11 mouse cellular contexts compared by ENCODE assay signal in genomic region chr9:58441351-58442104, GRCm38 (mm10). TPM values are rescaled to one million over a fixed set of nuclear protein-coding genes. Genes with fewer than 3 reads are reported as not detected.
DNase-seq lines count a peak whose midpoint lies in the region; ATAC-seq and TF ChIP-seq lines count a peak whose summit lies in the region.
"Had no signal": no experiment of that assay in that cellular context is flagged by ENCODE, and none has a peak within 500 bp of the region (broad histone marks: within the 10 kb centered on the region; RNA-seq: fewer than 3 reads in every experiment).

No protein-coding gene starts in this region.

- 0 out of 2 replicates have a peak overlapping the region, but pooled peaks have one; percentile 1 for H3K27ac ChIP-seq in heart, embryonic 12.5 days (ENCODE audit: poor library complexity, severe bottlenecking)
- no peak overlapping the region for H3K27ac ChIP-seq in heart, adult 2 months
- peak overlapping the region; percentile 34; the same call in 1 of the 2 replicates for H3K27ac ChIP-seq in neural tube, embryonic 15.5 days (replicated peaks)
- H3K27ac ChIP-seq in midbrain, postnatal 0 days (ENCODE audit: low read depth, low read length): 0 out of 2 replicates have a peak overlapping the region, but pooled peaks have one; percentile 14
- H3K27ac ChIP-seq: liver, embryonic 14.5 days had no signal

- H3K9ac ChIP-seq in heart, embryonic 12.5 days: no peak overlapping the region
- no peak overlapping the region for H3K9ac ChIP-seq in heart, adult 2 months (ENCODE audit: low read depth, low read length)
- no peak overlapping the region for H3K9ac ChIP-seq in neural tube, embryonic 15.5 days (replicated peaks)
- H3K9ac ChIP-seq in midbrain, postnatal 0 days (replicated peaks; ENCODE audit: low read length, poor library complexity, severe bottlenecking): no peak overlapping the region
- H3K9ac ChIP-seq: liver, embryonic 14.5 days had no signal

- no peaks in the 10 kb centered on the region for H3K36me3 ChIP-seq in heart, embryonic 12.5 days
- no peaks in the 10 kb centered on the region for H3K36me3 ChIP-seq in heart, adult 2 months (ENCODE audit: control insufficient read depth, insufficient read depth, low read length)
- H3K36me3 ChIP-seq in neural tube, embryonic 15.5 days: no peaks in the 10 kb centered on the region
- H3K36me3 ChIP-seq in midbrain, postnatal 0 days (ENCODE audit: insufficient read depth, low read length): no peaks in the 10 kb centered on the region

- 66% methylated on average over 6 of the region's 6 CpGs for WGBS in heart, embryonic 12.5 days
- WGBS in heart, adult 2 months: 44% methylated on average over 6 of the region's 6 CpGs
- WGBS in neural tube, embryonic 15.5 days: 72% methylated on average over 6 of the region's 6 CpGs
- WGBS in midbrain, postnatal 0 days: 74% methylated on average over 6 of the region's 6 CpGs

- no peak for DNase-seq in heart, adult 2 months
- no peak for DNase-seq in neural tube, embryonic 10.5 days (ENCODE audit: extremely low spot score, low spot score)
- DNase-seq in cerebellum, adult 11-12 months: peak; percentile 64
- DNase-seq in midbrain, postnatal 0 days (ENCODE audit: low spot score): no peak
- no peak for DNase-seq in embryo, embryonic 9.5 days (ENCODE audit: extremely low spot score)
- no peak for DNase-seq in lung, postnatal 25 days (ENCODE audit: low spot score)
- DNase-seq: thymus, postnatal 36 days had no signal

- TF ChIP-seq POLR2A in heart, adult 2 months (IDR thresholded peaks at IDR 0.05; ENCODE audit: insufficient read depth, low read depth, low read length): no peak

- ATAC-seq in heart, embryonic 12.5 days (ENCODE audit: insufficient number of reproducible peaks, low FRiP score): no peak
- ATAC-seq in neural tube, embryonic 15.5 days (ENCODE audit: low FRiP score): no peak
- ATAC-seq in midbrain, postnatal 0 days (ENCODE audit: low FRiP score): no peak

- H3K4me1 ChIP-seq in heart, embryonic 12.5 days (replicated peaks): peaks cover 11% of the 10 kb centered on the region; the same call in 1 of the 2 replicates
- H3K4me1 ChIP-seq in heart, adult 2 months (ENCODE audit: control insufficient read depth, insufficient read depth, low read length): peaks cover 3% of the 10 kb centered on the region
- H3K4me1 ChIP-seq in neural tube, embryonic 15.5 days: peaks cover 57% of the 10 kb centered on the region
- H3K4me1 ChIP-seq in midbrain, postnatal 0 days (ENCODE audit: insufficient read depth, low read length): peaks cover 18% of the 10 kb centered on the region; the same call in 1 of the 2 replicates

- intact Hi-C loops in heart, adult 2 months (cut with DNase I): no loop called here

- TF ChIP-seq EP300 in heart, adult 2 months (IDR thresholded peaks at IDR 0.05; ENCODE audit: insufficient read depth, low read depth, low read length): no peak

- no peak for TF ChIP-seq CTCF in heart, adult 2 months (IDR thresholded peaks at IDR 0.05)
- no peak for TF ChIP-seq CTCF in midbrain, postnatal 0 days (IDR thresholded peaks at IDR 0.05)

- no peaks in the 10 kb centered on the region for H3K79me2 ChIP-seq in heart, adult 2 months (replicated peaks; ENCODE audit: control insufficient read depth, insufficient read depth, low read length)

- H3K9me3 ChIP-seq in heart, embryonic 12.5 days (replicated peaks): no peaks in the 10 kb centered on the region
- no peaks in the 10 kb centered on the region for H3K9me3 ChIP-seq in neural tube, embryonic 15.5 days (replicated peaks)
- no peaks in the 10 kb centered on the region for H3K9me3 ChIP-seq in midbrain, postnatal 0 days (ENCODE audit: low read length)

- H3K4me2 ChIP-seq in heart, embryonic 12.5 days: no peak overlapping the region
- H3K4me2 ChIP-seq in neural tube, embryonic 15.5 days: no peak overlapping the region
- no peak overlapping the region for H3K4me2 ChIP-seq in midbrain, postnatal 0 days (ENCODE audit: low read depth, low read length, poor library complexity, severe bottlenecking)

- H3K27me3 ChIP-seq in heart, embryonic 12.5 days (replicated peaks): no peaks in the 10 kb centered on the region
- H3K27me3 ChIP-seq in heart, adult 2 months (ENCODE audit: control insufficient read depth, insufficient read depth, low read length): no peaks in the 10 kb centered on the region
- no peaks in the 10 kb centered on the region for H3K27me3 ChIP-seq in neural tube, embryonic 15.5 days (replicated peaks)
- no peaks in the 10 kb centered on the region for H3K27me3 ChIP-seq in midbrain, postnatal 0 days (ENCODE audit: insufficient read depth, low read length)

- no peak overlapping the region for H3K4me3 ChIP-seq in heart, embryonic 12.5 days
- no peak overlapping the region for H3K4me3 ChIP-seq in heart, adult 2 months
- H3K4me3 ChIP-seq in neural tube, embryonic 15.5 days (replicated peaks): no peak overlapping the region
- H3K4me3 ChIP-seq in midbrain, postnatal 0 days (ENCODE audit: low read depth, low read length): no peak overlapping the region

RNA-seq across cellular contexts. Expression of gene Insyn1, which starts 46.9 kb away (rescaled TPM):
- polyA plus RNA-seq in heart, embryonic 12.5 days (2016; fragmentation: Nextera tagmentation; extraction: Ambion mirVana): 0.97 and 1.3 TPM in 2 replicates
- total RNA-seq in heart, adult 2 months (2021): 10 to 100 TPM; 23.6 to 26.1 TPM
- 13.4 and 17.2 TPM in 2 replicates for polyA plus RNA-seq in heart, adult 2 months (2012; rRNA removed)
- 9.5 and 14.9 TPM in 2 replicates for polyA plus RNA-seq in neural tube, embryonic 15.5 days (2015; fragmentation: Nextera tagmentation; extraction: Ambion mirVana)
- total RNA-seq in midbrain, postnatal 0 days (2014; rRNA removed): 118 and 131 TPM in 2 replicates
- polyA plus RNA-seq in midbrain, postnatal 0 days (2015; fragmentation: Nextera tagmentation; extraction: Ambion mirVana): 7.2 and 9.0 TPM in 2 replicates
- total RNA-seq: hematopoietic stem cell, adult 5-6 weeks had no signal
